Mouse (Mus musculus): ENCODE results near the gene Ift80.

The Ift80 gene

GRCm38 (mm10) chr3:69004055-69004436 is 324 bp downstream of the Ift80 start:
- intact Hi-C loops (cut with DNase I), result loop anchor here (10.0 kb wide), 1 partner anchor 121 kb away; the partner anchor contains the start of gene Kpna4

GRCm38 (mm10) chr3:69002781-69003180 is 1.6 kb downstream of the Ift80 start:
- intact Hi-C loops (cut with DNase I), result loop anchor here (10.0 kb wide), 1 partner anchor 122 kb away; the partner anchor contains the start of gene Kpna4

- intact Hi-C loops (cut with DNase I), result no loop called here
Measured at GRCm38 (mm10) chr3:68986550-68986949, 17.8 kb downstream of the Ift80 start.

- intact Hi-C loops (cut with DNase I), result no loop called here
Measured at GRCm38 (mm10) chr3:68980898-68981297, 23.5 kb downstream of the Ift80 start.

- intact Hi-C loops (cut with DNase I), result no loop called here
Measured at GRCm38 (mm10) chr3:68979187-68979586, 25.2 kb downstream of the Ift80 start.

- intact Hi-C loops (cut with DNase I), result no loop called here
Measured at GRCm38 (mm10) chr3:68977696-68978095, 26.7 kb downstream of the Ift80 start.

GRCm38 (mm10) chr3:68975533-68976490 is 28.6 kb downstream of the Ift80 start:
- intact Hi-C loops (cut with DNase I), result no loop called here

- intact Hi-C loops (cut with DNase I), result no loop called here
Measured at GRCm38 (mm10) chr3:68974639-68975532, 29.5 kb downstream of the Ift80 start.

- intact Hi-C loops (cut with DNase I), result no loop called here
Measured at GRCm38 (mm10) chr3:68973574-68973973, 30.8 kb downstream of the Ift80 start.

GRCm38 (mm10) chr3:68969091-68969590 is 35.2 kb downstream of the Ift80 start:
- intact Hi-C loops (cut with DNase I), result no loop called here

GRCm38 (mm10) chr3:68967404-68967803 is 37.0 kb downstream of the Ift80 start:
- intact Hi-C loops (cut with DNase I), result no loop called here

- intact Hi-C loops (cut with DNase I), result no loop called here
Measured at GRCm38 (mm10) chr3:68966527-68967285, 37.7 kb downstream of the Ift80 start.

- intact Hi-C loops (cut with DNase I), result no loop called here
Measured at GRCm38 (mm10) chr3:68964682-68965081, 39.7 kb downstream of the Ift80 start.

- intact Hi-C loops (cut with DNase I), result loop anchor here (10.0 kb wide), 1 partner anchor 243 kb away; no protein-coding TSS in a partner anchor
Measured at GRCm38 (mm10) chr3:68957413-68957812, 47.0 kb downstream of the Ift80 start.

- intact Hi-C loops (cut with DNase I), result loop anchor here (10.0 kb wide), 1 partner anchor 242 kb away; no protein-coding TSS in a partner anchor
Measured at GRCm38 (mm10) chr3:68956454-68956853, 47.9 kb downstream of the Ift80 start.

GRCm38 (mm10) chr3:68954487-68954886 is 49.9 kb downstream of the Ift80 start:
- intact Hi-C loops (cut with DNase I), result loop anchor here (10.0 kb wide), 1 partner anchor 240 kb away; no protein-coding TSS in a partner anchor

GRCm38 (mm10) chr3:68952707-68953106 is 51.7 kb downstream of the Ift80 start:
- intact Hi-C loops (cut with DNase I), result loop anchor here (10.0 kb wide), 1 partner anchor 238 kb away; no protein-coding TSS in a partner anchor

GRCm38 (mm10) chr3:68951971-68952370 is 52.4 kb downstream of the Ift80 start:
- intact Hi-C loops (cut with DNase I), result loop anchor here (10.0 kb wide), 1 partner anchor 237 kb away; no protein-coding TSS in a partner anchor

- intact Hi-C loops (cut with DNase I), result no loop called here
Measured at GRCm38 (mm10) chr3:68949381-68949780, 55.0 kb downstream of the Ift80 start.

GRCm38 (mm10) chr3:68948918-68949317 is 55.5 kb downstream of the Ift80 start:
- intact Hi-C loops (cut with DNase I), result no loop called here

Data from adrenal gland (tissue).